Mouse (Mus musculus) adrenal gland (tissue): ENCODE data around the gene Plxna4.
"Not testable (repeated sequence)": the region's sequence is repeated elsewhere in the genome, so short reads cannot be mapped to it uniquely, and the experiment has no call there.

Experiments used
- intact Hi-C: fragments of 180-260 bp; cut with DNase I; formaldehyde crosslinking; loops from one replicate; pipeline ENCODE4 v1.15.1; 2025

Gene Plxna4

GRCm38 (mm10) chr6:32544021-32544420 is 44.0 kb downstream of the Plxna4 start:
- intact Hi-C loops = no loop called here

GRCm38 (mm10) chr6:32540155-32540554 is 47.8 kb downstream of the Plxna4 start:
- intact Hi-C loops = no loop called here

- intact Hi-C loops = no loop called here
These were observed 53.8 kb downstream of the Plxna4 start for GRCm38 (mm10) chr6:32533962-32534740.

- intact Hi-C loops = no loop called here
These were observed 59.9 kb downstream of the Plxna4 start for GRCm38 (mm10) chr6:32528081-32528570.

- intact Hi-C loops = no loop called here
These were observed 60.5 kb downstream of the Plxna4 start for GRCm38 (mm10) chr6:32527518-32527917.

- intact Hi-C loops = no loop called here
These were observed 61.2 kb downstream of the Plxna4 start for GRCm38 (mm10) chr6:32526762-32527161.

- intact Hi-C loops = no loop called here
These were observed 67.9 kb downstream of the Plxna4 start for GRCm38 (mm10) chr6:32520097-32520496.

- intact Hi-C loops = no loop called here
These were observed 69.4 kb downstream of the Plxna4 start for GRCm38 (mm10) chr6:32518617-32519016.

GRCm38 (mm10) chr6:32514096-32514495 is 73.9 kb downstream of the Plxna4 start:
- intact Hi-C loops = no loop called here

GRCm38 (mm10) chr6:32512010-32512409 is 76.0 kb downstream of the Plxna4 start:
- intact Hi-C loops = no loop called here

- intact Hi-C loops = no loop called here
These were observed 77.1 kb downstream of the Plxna4 start for GRCm38 (mm10) chr6:32510924-32511323.

- intact Hi-C loops = no loop called here
These were observed 77.5 kb downstream of the Plxna4 start for GRCm38 (mm10) chr6:32510491-32510890.

- intact Hi-C loops = no loop called here
These were observed 78.9 kb downstream of the Plxna4 start for GRCm38 (mm10) chr6:32509046-32509445.

- intact Hi-C loops = no loop called here
These were observed 83.0 kb downstream of the Plxna4 start for GRCm38 (mm10) chr6:32504963-32505362.

GRCm38 (mm10) chr6:32501186-32501585 is 86.8 kb downstream of the Plxna4 start:
- intact Hi-C loops = not testable (repeated sequence)

GRCm38 (mm10) chr6:32498106-32498505 is 89.9 kb downstream of the Plxna4 start:
- intact Hi-C loops = no loop called here

GRCm38 (mm10) chr6:32496109-32496508 is 91.9 kb downstream of the Plxna4 start:
- intact Hi-C loops = no loop called here

GRCm38 (mm10) chr6:32495532-32495931 is 92.5 kb downstream of the Plxna4 start:
- intact Hi-C loops = no loop called here

- intact Hi-C loops = no loop called here
These were observed 94.4 kb downstream of the Plxna4 start for GRCm38 (mm10) chr6:32493557-32493956.

GRCm38 (mm10) chr6:32487121-32487520 is 100.9 kb downstream of the Plxna4 start:
- intact Hi-C loops = no loop called here

- intact Hi-C loops = no loop called here
These were observed 105.5 kb downstream of the Plxna4 start for GRCm38 (mm10) chr6:32482469-32482868.

GRCm38 (mm10) chr6:32480741-32481140 is 107.3 kb downstream of the Plxna4 start:
- intact Hi-C loops = no loop called here

- intact Hi-C loops = loop anchor here (5.0 to 10.0 kb wide), 2 partner anchors 113 to 545 kb away; no protein-coding TSS in a partner anchor
These were observed 108.2 kb downstream of the Plxna4 start for GRCm38 (mm10) chr6:32479765-32480164.
